Mouse (Mus musculus) limb, embryonic 13.5 days (tissue): ENCODE results near the gene Tmem88b. TPM values are rescaled to one million over a fixed set of nuclear protein-coding genes. Genes with fewer than 3 reads are reported as not detected.
A peak's percentile ranks its signal among the peaks of the same experiment; 100 is the strongest.

Experiments
- ATAC-seq: fragments of 200-750 bp; cut with Nextera tagmentation; 2 replicates; pipeline ENCODE4 v1.8.0; 2017; ENCODE audit warnings: low read depth, moderate number of reproducible peaks, moderate TSS enrichment; ENCODE audit not compliant: low FRiP score
- H3K27ac ChIP-seq: fragments of 300-500 bp; sonication (generic); 2 replicates; pipeline ENCODE4 v1.5.1; 2015; ENCODE audit warnings: inconsistent platforms, mild to moderate bottlenecking, moderate library complexity
- H3K27me3 ChIP-seq: fragments of 300-500 bp; sonication (generic); 2 replicates; pipeline ENCODE4 v1.6.1; 2015; ENCODE audit warnings: mild to moderate bottlenecking, inconsistent platforms
- H3K36me3 ChIP-seq: fragments of 300-500 bp; sonication (generic); 2 replicates; pipeline ENCODE4 v1.6.1; 2015; ENCODE audit warnings: inconsistent platforms, mild to moderate bottlenecking, moderate library complexity
- H3K4me1 ChIP-seq: fragments of 300-500 bp; sonication (generic); 2 replicates; pipeline ENCODE4 v1.6.1; 2015; ENCODE audit warnings: inconsistent platforms
- H3K4me2 ChIP-seq: fragments of 300-500 bp; sonication (generic); replicated peaks from 2 replicates; pipeline ENCODE4 v1.6.1; 2015; ENCODE audit warnings: inconsistent platforms, mild to moderate bottlenecking, moderate library complexity
- H3K4me3 ChIP-seq: fragments of 300-500 bp; sonication (generic); 2 replicates; pipeline ENCODE4 v1.5.1; 2015; ENCODE audit warnings: moderate library complexity, mild to moderate bottlenecking, inconsistent platforms
- H3K9ac ChIP-seq: fragments of 300-500 bp; sonication (generic); 2 replicates; pipeline ENCODE4 v1.6.1; 2015; ENCODE audit warnings: mild to moderate bottlenecking, inconsistent platforms
- H3K9me3 ChIP-seq: fragments of 300-500 bp; sonication (generic); 2 replicates; pipeline ENCODE4 v1.6.1; 2016; ENCODE audit warnings: inconsistent platforms
- WGBS: fragments of 180-500 bp; shearing (Covaris S2); methylation state at CpG from one replicate; pipeline ENCODE4 v1.1.7; 2015; 5-methylcytosine and 5-hydroxymethylcytosine counted together
- polyA plus RNA-seq: library from polyadenylated mRNA; unstranded; fragments of >200 nt; fragmentation: Nextera tagmentation; extraction: Ambion mirVana; gene quantifications from 2 replicates; pipeline ENCODE4 v1.2.1, GENCODE M21; 2015

The Tmem88b gene
- polyA plus RNA-seq, 1 experiment from 2014 or later: 0.81 TPM

- ATAC-seq: no peak
- Histone ChIP-seq H3K4me2 (no peak overlapping the region), H3K4me3 (no peak overlapping the region)
These were observed 428 bp downstream of the Tmem88b start for GRCm38 (mm10) chr4:155785246-155785645.

GRCm38 (mm10) chr4:155784081-155784701 is 1.5 kb downstream of the Tmem88b start:
- Histone ChIP-seq H3K36me3 (no peaks in the 10 kb centered on the region), H3K4me3 (peak overlapping the region; percentile 60), H3K9ac (peak overlapping the region; percentile 86), H3K9me3 (no peaks in the 10 kb centered on the region), H3K27me3 (no peaks in the 10 kb centered on the region), H3K4me1 (peaks cover 10% of the 10 kb centered on the region; the same call in 1 of the 2 replicates), H3K4me2 (peak overlapping the region; percentile 77), H3K27ac (peak overlapping the region; percentile 67)
- peak; percentile 81 for ATAC-seq
- WGBS: under 1% methylated on average over 51 of the region's 52 CpGs

More at GRCm38 (mm10) chr4:155785246-155785645, 428 bp downstream of the Tmem88b start:
- 81% methylated on average over 10 of the region's 10 CpGs for WGBS
- no peaks in the 10 kb centered on the region for H3K9me3 ChIP-seq
- H3K27me3 ChIP-seq: no peaks in the 10 kb centered on the region
- H3K4me1 ChIP-seq: peaks cover 10% of the 10 kb centered on the region; the same call in 1 of the 2 replicates
- H3K9ac ChIP-seq: no peak overlapping the region
- H3K36me3 ChIP-seq: no peaks in the 10 kb centered on the region
- H3K27ac ChIP-seq: no peak overlapping the region

- peak overlapping the region; percentile 77 for H3K4me2 ChIP-seq
- WGBS: 46% methylated on average over 16 of the region's 16 CpGs
- peak overlapping the region; percentile 60 for H3K4me3 ChIP-seq
- H3K9me3 ChIP-seq: no peaks in the 10 kb centered on the region
- H3K27me3 ChIP-seq: no peaks in the 10 kb centered on the region
- peaks cover 10% of the 10 kb centered on the region; the same call in 1 of the 2 replicates for H3K4me1 ChIP-seq
- no peaks in the 10 kb centered on the region for H3K36me3 ChIP-seq
- H3K9ac ChIP-seq: peak overlapping the region; percentile 86; the same call in 1 of the 2 replicates
- no peak overlapping the region for H3K27ac ChIP-seq
- no peak for ATAC-seq
These were observed 2.1 kb downstream of the Tmem88b start for GRCm38 (mm10) chr4:155783486-155784080.

GRCm38 (mm10) chr4:155780895-155781294 is 4.8 kb downstream of the Tmem88b start:
- Histone ChIP-seq H3K4me2 (no peak overlapping the region), H3K4me1 (peaks cover 10% of the 10 kb centered on the region; the same call in 1 of the 2 replicates), H3K27me3 (0 out of 2 replicates have a peak, but pooled peaks cover 3% of the 10 kb centered on the region), H3K9me3 (no peaks in the 10 kb centered on the region), H3K4me3 (no peak overlapping the region), H3K9ac (no peak overlapping the region), H3K27ac (peak overlapping the region; percentile 39; the same call in 1 of the 2 replicates), H3K36me3 (no peaks in the 10 kb centered on the region)
- WGBS: 20% methylated on average over 6 of the region's 6 CpGs
- peak; percentile 61 for ATAC-seq

GRCm38 (mm10) chr4:155779498-155779897 is 6.2 kb downstream of the Tmem88b start:
- H3K4me1 ChIP-seq: peaks cover 18% of the 10 kb centered on the region
- no peaks in the 10 kb centered on the region for H3K36me3 ChIP-seq
- 83% methylated on average over 4 of the region's 4 CpGs for WGBS
- no peak overlapping the region for H3K4me3 ChIP-seq
- H3K9me3 ChIP-seq: no peaks in the 10 kb centered on the region
- H3K9ac ChIP-seq: 0 out of 2 replicates have a peak overlapping the region, but pooled peaks have one; percentile 8
- H3K4me2 ChIP-seq: no peak overlapping the region
- 0 out of 2 replicates have a peak, but pooled peaks cover 9% of the 10 kb centered on the region for H3K27me3 ChIP-seq
- no peak for ATAC-seq
- H3K27ac ChIP-seq: no peak overlapping the region

- Histone ChIP-seq H3K36me3 (no peaks in the 10 kb centered on the region), H3K4me2 (no peak overlapping the region), H3K9me3 (no peaks in the 10 kb centered on the region), H3K4me3 (no peak overlapping the region), H3K9ac (no peak overlapping the region), H3K27ac (no peak overlapping the region), H3K4me1 (peaks cover 21% of the 10 kb centered on the region), H3K27me3 (peaks cover 17% of the 10 kb centered on the region)
- 77% methylated on average over 2 of the region's 2 CpGs for WGBS
- no peak for ATAC-seq
These were observed 7.9 kb downstream of the Tmem88b start for GRCm38 (mm10) chr4:155777816-155778215.

GRCm38 (mm10) chr4:155776704-155777335 is 8.9 kb downstream of the Tmem88b start:
- WGBS: 67% methylated on average over 2 of the region's 2 CpGs
- Histone ChIP-seq H3K9me3 (no peaks in the 10 kb centered on the region), H3K4me2 (no peak overlapping the region), H3K27ac (no peak overlapping the region), H3K27me3 (peaks cover 24% of the 10 kb centered on the region), H3K9ac (no peak overlapping the region), H3K4me1 (peaks cover 21% of the 10 kb centered on the region), H3K36me3 (no peaks in the 10 kb centered on the region), H3K4me3 (no peak overlapping the region)
- no peak for ATAC-seq

GRCm38 (mm10) chr4:155775855-155776254 is 9.8 kb downstream of the Tmem88b start:
- Histone ChIP-seq H3K36me3 (no peaks in the 10 kb centered on the region), H3K4me1 (peaks cover 22% of the 10 kb centered on the region), H3K27me3 (peaks cover 32% of the 10 kb centered on the region), H3K9ac (no peak overlapping the region), H3K27ac (peak overlapping the region; percentile 17; the same call in 1 of the 2 replicates), H3K4me3 (no peak overlapping the region), H3K4me2 (no peak overlapping the region), H3K9me3 (no peaks in the 10 kb centered on the region)
- ATAC-seq: no peak
- WGBS: 84% methylated on average over 3 of the region's 3 CpGs

GRCm38 (mm10) chr4:155774971-155775740 is 10.5 kb downstream of the Tmem88b start:
- H3K4me1 ChIP-seq: peaks cover 28% of the 10 kb centered on the region
- 56% methylated on average over 9 of the region's 9 CpGs for WGBS
- no peaks in the 10 kb centered on the region for H3K36me3 ChIP-seq
- H3K4me2 ChIP-seq: peak overlapping the region; percentile 85
- H3K4me3 ChIP-seq: peak overlapping the region; percentile 46
- peak overlapping the region; percentile 17; the same call in 1 of the 2 replicates for H3K27ac ChIP-seq
- ATAC-seq: no peak
- H3K9ac ChIP-seq: no peak overlapping the region
- H3K27me3 ChIP-seq: peaks cover 32% of the 10 kb centered on the region
- H3K9me3 ChIP-seq: no peaks in the 10 kb centered on the region

- Histone ChIP-seq H3K27ac (peak within 1 kb of the TSS; percentile 17; the same call in 1 of the 2 replicates), H3K4me1 (peaks cover 33% of the 10 kb centered on the region), H3K4me2 (peak within 1 kb of the TSS; percentile 85), H3K36me3 (no peaks in the 10 kb centered on the region), H3K27me3 (peaks cover 32% of the 10 kb centered on the region), H3K9me3 (no peaks in the 10 kb centered on the region), H3K9ac (peak within 1 kb of the TSS; percentile 61), H3K4me3 (peak within 1 kb of the TSS; percentile 46)
- under 1% methylated on average over 35 of the region's 35 CpGs for WGBS
- peak; percentile 77 for ATAC-seq
These were observed 11.4 kb downstream of the Tmem88b start, which contains the start of gene Vwa1 for GRCm38 (mm10) chr4:155774280-155774754. Gene Vwa1 (minus strand): TSS chr4:155774698.

GRCm38 (mm10) chr4:155773335-155774078 is 12.2 kb downstream of the Tmem88b start:
- peak overlapping the region; percentile 61 for H3K9ac ChIP-seq
- H3K4me3 ChIP-seq: peak overlapping the region; percentile 46
- H3K27ac ChIP-seq: no peak overlapping the region
- no peak for ATAC-seq
- peaks cover 35% of the 10 kb centered on the region for H3K4me1 ChIP-seq
- H3K36me3 ChIP-seq: no peaks in the 10 kb centered on the region
- H3K9me3 ChIP-seq: no peaks in the 10 kb centered on the region
- H3K27me3 ChIP-seq: peaks cover 32% of the 10 kb centered on the region
- WGBS: 36% methylated on average over 5 of the region's 5 CpGs
- peak overlapping the region; percentile 85 for H3K4me2 ChIP-seq
